Mouse (Mus musculus) kidney, embryonic 15.5 days (tissue): ENCODE results near the gene Ablim2. TPM values are rescaled to one million over a fixed set of nuclear protein-coding genes. Genes with fewer than 3 reads are reported as not detected.

ENCODE experiments used
- ATAC-seq: fragments of 200-750 bp; cut with Nextera tagmentation; replicated peaks from 2 replicates; pipeline ENCODE4 v1.8.0; 2017; ENCODE audit warnings: moderate TSS enrichment; ENCODE audit not compliant: low FRiP score
- H3K27ac ChIP-seq: fragments of 300-500 bp; sonication (generic); 2 replicates; pipeline ENCODE4 v1.5.1; 2015; ENCODE audit warnings: mild to moderate bottlenecking, inconsistent platforms
- H3K27me3 ChIP-seq: fragments of 300-500 bp; sonication (generic); 2 replicates; pipeline ENCODE4 v1.6.1; 2015; ENCODE audit warnings: inconsistent platforms
- H3K36me3 ChIP-seq: fragments of 300-500 bp; sonication (generic); 2 replicates; pipeline ENCODE4 v1.6.1; 2015; ENCODE audit warnings: inconsistent platforms
- H3K4me1 ChIP-seq: fragments of 300-500 bp; sonication (generic); 2 replicates; pipeline ENCODE4 v1.6.1; 2015; ENCODE audit warnings: inconsistent platforms
- H3K4me2 ChIP-seq: fragments of 300-500 bp; sonication (generic); 2 replicates; pipeline ENCODE4 v1.6.1; 2015; ENCODE audit warnings: moderate library complexity, mild to moderate bottlenecking, inconsistent platforms
- H3K4me3 ChIP-seq: fragments of 300-500 bp; sonication (generic); replicated peaks from 2 replicates; pipeline ENCODE4 v1.5.1; 2015; ENCODE audit warnings: mild to moderate bottlenecking, inconsistent platforms
- H3K9ac ChIP-seq: fragments of 300-500 bp; sonication (generic); 2 replicates; pipeline ENCODE4 v1.6.1; 2015; ENCODE audit warnings: mild to moderate bottlenecking, inconsistent platforms
- H3K9me3 ChIP-seq: fragments of 300-500 bp; sonication (generic); replicated peaks from 2 replicates; pipeline ENCODE4 v1.6.1; 2016; ENCODE audit warnings: inconsistent platforms
- WGBS: fragments of 180-500 bp; shearing (Covaris S2); methylation state at CpG from one replicate; pipeline ENCODE4 v1.1.7; 2015; ENCODE audit warnings: mixed read lengths; 5-methylcytosine and 5-hydroxymethylcytosine counted together
- polyA plus RNA-seq: library from polyadenylated mRNA; unstranded; fragments of >200 nt; fragmentation: Nextera tagmentation; extraction: Ambion mirVana; gene quantifications from 2 replicates; pipeline ENCODE4 v1.2.1, GENCODE M21; 2015

Ablim2 gene
- polyA plus RNA-seq, 1 experiment from 2014 or later: 1.7 TPM

DNA sequence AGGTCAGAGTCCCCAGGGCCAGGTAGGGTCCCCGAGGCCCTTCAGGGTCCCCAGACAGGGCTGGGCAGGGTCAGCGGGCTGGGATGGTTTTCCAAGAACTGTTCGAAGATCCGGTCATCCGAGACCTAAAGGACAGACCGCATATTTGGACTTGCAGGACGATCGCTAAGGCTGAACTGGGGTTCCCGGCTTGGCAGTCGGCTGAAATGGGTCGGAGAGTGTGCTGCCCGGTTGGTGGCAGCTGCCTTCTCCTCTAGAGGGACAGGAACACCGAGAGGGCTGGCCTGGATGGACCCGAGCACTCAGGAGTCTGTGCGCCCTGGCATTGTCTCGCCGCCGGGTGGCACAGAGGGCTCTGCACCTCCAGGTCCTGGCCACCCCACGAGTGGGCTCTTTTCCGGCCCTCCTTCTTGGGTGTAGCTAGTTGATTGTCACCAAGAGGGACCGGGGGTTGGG is 136.2 kb downstream of the Ablim2 start:
- Histone ChIP-seq H3K4me1 (peaks cover 54% of the 10 kb centered on the region), H3K27me3 (peaks cover 4% of the 10 kb centered on the region; the same call in 1 of the 2 replicates), H3K4me3 (peak overlapping the region; percentile 66), H3K9me3 (no peaks in the 10 kb centered on the region), H3K36me3 (no peaks in the 10 kb centered on the region), H3K9ac (peak overlapping the region; percentile 73), H3K4me2 (peak overlapping the region; percentile 85), H3K27ac (peak overlapping the region; percentile 84)
- ATAC-seq: peak; percentile 67
- under 1% methylated on average over 21 of the region's 21 CpGs for WGBS

DNA sequence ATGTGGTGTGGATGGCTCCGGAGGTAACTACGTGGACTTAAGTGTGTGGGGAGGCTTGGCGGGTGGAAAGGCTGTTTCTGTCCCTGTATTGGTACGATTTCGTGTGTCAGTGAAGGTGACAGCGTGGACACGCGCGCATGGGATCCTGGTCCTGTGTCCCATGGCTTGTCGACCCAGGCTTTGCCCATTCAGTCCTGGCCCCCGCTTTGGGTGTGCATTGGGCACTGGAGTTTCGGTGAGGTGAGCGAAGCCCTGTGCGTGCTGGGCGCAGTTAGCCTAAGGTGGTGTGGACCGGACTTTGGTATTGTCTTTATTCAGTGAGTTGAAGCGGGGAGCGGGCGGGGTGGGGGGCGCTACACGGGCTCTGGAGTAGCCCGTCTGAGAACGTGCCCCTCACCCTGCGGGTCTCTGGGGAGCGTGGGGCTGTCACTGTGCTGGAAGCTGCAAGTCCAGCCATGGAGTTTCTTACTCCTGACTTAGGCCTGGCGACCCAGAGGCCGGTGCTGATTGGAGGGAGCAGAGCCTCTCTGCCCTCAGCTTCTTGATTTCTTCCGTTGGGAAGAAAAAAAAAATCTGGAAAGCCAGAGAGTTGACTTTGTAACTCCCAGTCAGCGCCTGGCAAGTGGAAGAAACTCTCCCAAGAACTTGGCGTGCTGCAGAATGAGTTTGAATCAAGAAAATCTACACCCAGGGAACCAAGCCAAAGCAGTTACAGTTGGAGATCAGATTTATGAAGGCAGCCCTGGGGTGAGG is 136.8 kb downstream of the Ablim2 start:
- ATAC-seq: peak; percentile 16; the same call in 1 of the 2 replicates
- H3K27ac ChIP-seq: peak overlapping the region; percentile 84
- H3K9ac ChIP-seq: peak overlapping the region; percentile 73
- WGBS: 5% methylated on average over 30 of the region's 30 CpGs
- H3K36me3 ChIP-seq: no peaks in the 10 kb centered on the region
- H3K9me3 ChIP-seq: no peaks in the 10 kb centered on the region
- peaks cover 4% of the 10 kb centered on the region; the same call in 1 of the 2 replicates for H3K27me3 ChIP-seq
- H3K4me1 ChIP-seq: peaks cover 58% of the 10 kb centered on the region
- H3K4me3 ChIP-seq: peak overlapping the region; percentile 66
- H3K4me2 ChIP-seq: peak overlapping the region; percentile 85

DNA sequence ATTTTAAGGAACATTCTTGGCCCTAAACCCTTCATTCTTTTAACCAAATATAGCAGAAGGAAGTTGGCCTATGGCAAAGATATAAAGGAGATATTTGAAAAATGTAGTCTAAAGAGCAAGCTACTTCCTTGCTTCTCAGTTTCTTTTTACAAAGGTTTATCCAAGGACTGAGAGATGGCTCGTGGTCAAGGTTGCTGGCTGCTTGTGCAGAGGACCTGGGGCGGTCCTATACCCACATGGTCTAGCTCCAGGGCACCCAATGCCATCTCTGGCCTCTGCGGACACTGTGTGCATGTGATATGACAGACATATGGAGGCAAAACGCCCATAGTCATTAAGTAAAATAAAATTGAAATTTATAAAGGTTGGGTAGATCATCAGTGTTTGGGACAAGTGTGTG is 138.2 kb downstream of the Ablim2 start:
- no peak overlapping the region for H3K9ac ChIP-seq
- no peak for ATAC-seq
- WGBS: 66% methylated on average over 4 of the region's 4 CpGs
- H3K36me3 ChIP-seq: no peaks in the 10 kb centered on the region
- H3K4me2 ChIP-seq: no peak overlapping the region
- H3K4me1 ChIP-seq: peaks cover 72% of the 10 kb centered on the region
- no peak overlapping the region for H3K4me3 ChIP-seq
- peaks cover 4% of the 10 kb centered on the region; the same call in 1 of the 2 replicates for H3K27me3 ChIP-seq
- no peaks in the 10 kb centered on the region for H3K9me3 ChIP-seq
- H3K27ac ChIP-seq: peak overlapping the region; percentile 11; the same call in 1 of the 2 replicates

DNA sequence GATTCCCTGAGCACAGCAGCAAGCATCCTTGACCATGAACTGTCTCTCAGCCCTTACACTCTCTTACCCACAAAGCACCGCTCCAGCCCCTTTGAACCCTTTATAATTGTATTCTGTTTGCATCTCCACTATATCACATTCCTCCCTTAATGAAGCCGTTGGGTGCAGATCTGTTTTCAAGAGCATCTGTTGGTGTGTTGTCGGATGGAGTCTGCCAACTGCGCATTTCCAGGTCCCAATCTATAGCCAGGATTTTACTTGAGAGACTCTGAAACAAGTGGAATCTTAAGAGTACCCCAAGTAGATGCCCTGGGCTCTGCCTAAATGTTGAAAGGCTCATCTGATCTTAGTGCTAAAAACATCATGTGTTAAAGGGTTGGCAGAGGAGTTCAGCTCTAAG is 138.9 kb downstream of the Ablim2 start:
- H3K4me1 ChIP-seq: peaks cover 79% of the 10 kb centered on the region
- no peak overlapping the region for H3K9ac ChIP-seq
- H3K4me3 ChIP-seq: no peak overlapping the region
- ATAC-seq: no peak
- peaks cover 4% of the 10 kb centered on the region; the same call in 1 of the 2 replicates for H3K27me3 ChIP-seq
- H3K4me2 ChIP-seq: no peak overlapping the region
- peak overlapping the region; percentile 11; the same call in 1 of the 2 replicates for H3K27ac ChIP-seq
- 79% methylated on average over 4 of the region's 4 CpGs for WGBS
- H3K36me3 ChIP-seq: no peaks in the 10 kb centered on the region
- H3K9me3 ChIP-seq: no peaks in the 10 kb centered on the region

DNA sequence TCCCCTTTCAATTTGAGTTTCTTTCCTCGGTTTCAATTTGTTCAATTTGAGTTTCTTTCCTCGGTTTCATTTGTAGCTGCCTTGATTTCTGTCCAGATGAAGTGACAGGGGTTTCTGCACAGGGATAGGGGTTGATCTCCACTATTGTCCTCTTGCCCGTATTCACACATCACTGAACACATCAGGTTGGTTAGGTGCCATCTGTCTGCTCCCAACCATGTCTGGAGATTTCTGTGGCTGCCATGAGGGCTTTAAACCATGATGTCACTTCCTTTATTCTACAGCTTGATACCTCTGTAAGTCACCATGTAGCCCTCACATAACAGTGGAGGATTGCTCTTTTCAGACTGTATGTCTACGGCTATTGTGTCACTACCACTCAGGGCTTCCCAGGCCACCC is 139.5 kb downstream of the Ablim2 start:
- WGBS: 76% methylated on average over 4 of the region's 4 CpGs
- Histone ChIP-seq H3K4me3 (no peak overlapping the region), H3K4me2 (no peak overlapping the region), H3K4me1 (peaks cover 80% of the 10 kb centered on the region), H3K27ac (no peak overlapping the region), H3K27me3 (peaks cover 4% of the 10 kb centered on the region; the same call in 1 of the 2 replicates), H3K36me3 (no peaks in the 10 kb centered on the region), H3K9me3 (no peaks in the 10 kb centered on the region), H3K9ac (no peak overlapping the region)
- no peak for ATAC-seq

DNA sequence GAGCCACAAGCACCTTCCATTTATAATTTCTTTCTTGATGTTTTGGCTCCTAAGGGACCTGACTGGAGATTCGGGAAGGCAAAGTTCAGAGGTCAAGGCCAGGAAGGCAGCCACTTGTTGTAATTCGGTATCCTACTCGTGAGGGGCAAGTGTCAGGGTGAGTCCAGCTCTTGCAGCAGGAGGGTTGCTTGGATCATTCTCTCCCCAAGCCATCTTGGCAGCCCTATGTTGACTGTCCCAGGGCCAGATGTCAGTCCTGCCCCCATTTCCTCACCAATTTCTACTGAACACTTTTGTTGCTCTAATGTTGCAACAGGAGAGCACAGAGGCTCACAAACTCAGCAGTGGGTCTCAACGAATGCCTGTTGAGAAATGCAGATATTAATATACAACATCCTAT is 140.4 kb downstream of the Ablim2 start:
- WGBS: 32% methylated on average over 4 of the region's 4 CpGs
- no peak overlapping the region for H3K27ac ChIP-seq

DNA sequence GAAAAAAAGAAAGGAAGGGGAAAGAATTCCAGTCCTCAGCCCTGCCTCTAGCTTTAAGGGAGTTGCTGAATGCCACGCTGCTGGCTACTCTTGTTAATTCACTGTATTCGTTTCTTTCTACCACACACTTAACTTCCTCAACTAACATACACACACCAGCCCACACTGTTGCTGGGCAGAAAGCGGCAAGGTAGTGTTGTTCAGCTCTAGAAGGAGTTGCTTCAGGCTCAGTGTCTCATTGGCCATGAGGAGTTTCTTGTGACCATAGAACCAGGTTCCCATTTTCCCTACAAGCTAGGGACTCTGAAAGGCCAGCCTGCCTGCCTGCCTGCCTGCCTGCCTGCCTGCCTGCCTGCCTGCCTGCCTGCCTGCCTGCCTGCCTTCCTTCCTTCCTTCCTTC is 141.3 kb downstream of the Ablim2 start:
- 0 out of 2 replicates have a peak, but pooled peaks cover 3% of the 10 kb centered on the region for H3K36me3 ChIP-seq
- no peak overlapping the region for H3K9ac ChIP-seq
- H3K27ac ChIP-seq: peak overlapping the region; percentile 16; the same call in 1 of the 2 replicates
- no peaks in the 10 kb centered on the region for H3K9me3 ChIP-seq
- no peak for ATAC-seq
- H3K27me3 ChIP-seq: no peaks in the 10 kb centered on the region
- 78% methylated on average over 3 of the region's 3 CpGs for WGBS
- H3K4me2 ChIP-seq: no peak overlapping the region
- H3K4me3 ChIP-seq: no peak overlapping the region
- peaks cover 86% of the 10 kb centered on the region for H3K4me1 ChIP-seq

More for the DNA sequence above, 140.4 kb downstream of the Ablim2 start:
- H3K36me3 ChIP-seq: 0 out of 2 replicates have a peak, but pooled peaks cover 3% of the 10 kb centered on the region
- no peak overlapping the region for H3K4me3 ChIP-seq
- H3K27me3 ChIP-seq: no peaks in the 10 kb centered on the region
- no peak overlapping the region for H3K9ac ChIP-seq
- H3K4me1 ChIP-seq: peaks cover 77% of the 10 kb centered on the region
- ATAC-seq: no peak
- H3K4me2 ChIP-seq: no peak overlapping the region
- H3K9me3 ChIP-seq: no peaks in the 10 kb centered on the region

DNA sequence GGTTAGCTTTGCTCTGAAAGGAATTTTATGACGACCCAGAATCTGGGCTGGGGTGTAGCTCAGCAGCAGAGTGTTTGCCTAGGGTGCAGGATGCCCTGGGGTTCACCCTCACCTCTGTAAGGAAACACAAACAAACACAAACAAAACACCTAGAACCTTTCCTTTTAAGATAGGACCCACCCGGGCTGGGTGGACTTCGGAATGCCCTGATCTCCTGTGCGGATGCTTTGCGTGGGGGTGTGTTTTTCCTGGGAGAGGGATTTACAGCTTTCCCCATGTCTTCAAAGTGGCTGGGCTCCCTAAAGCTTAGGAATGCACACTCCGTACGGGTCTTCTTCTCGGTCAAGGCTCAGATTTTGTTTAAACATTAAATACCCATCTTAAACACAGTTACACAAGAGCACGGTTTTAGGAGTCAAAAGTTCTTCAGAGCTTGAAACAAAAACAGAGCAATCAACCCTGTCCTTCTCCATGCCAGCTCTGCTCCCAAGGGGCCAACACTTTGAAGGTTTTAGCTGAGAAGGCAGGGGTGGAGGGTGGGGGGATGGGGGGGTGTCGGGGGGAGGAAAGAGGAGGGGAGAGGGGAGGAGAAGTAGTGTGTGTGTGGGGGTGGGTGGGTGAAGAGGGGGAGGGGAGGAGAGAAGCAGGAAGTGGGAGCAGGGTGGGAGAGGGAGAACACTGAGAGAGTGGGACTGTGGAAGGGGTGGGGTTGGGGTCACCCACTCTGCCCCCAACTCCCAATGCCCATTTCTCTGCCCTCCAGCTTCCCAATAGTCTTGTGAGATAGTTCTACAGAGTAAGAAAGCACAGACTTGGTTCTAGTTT is 142.9 kb downstream of the Ablim2 start:
- no peak overlapping the region for H3K4me3 ChIP-seq
- 5% methylated on average over 9 of the region's 10 CpGs for WGBS
- peaks cover 87% of the 10 kb centered on the region for H3K4me1 ChIP-seq
- peak overlapping the region; percentile 89 for H3K27ac ChIP-seq
- peak overlapping the region; percentile 49 for H3K4me2 ChIP-seq
- 0 out of 2 replicates have a peak, but pooled peaks cover 3% of the 10 kb centered on the region for H3K36me3 ChIP-seq
- no peaks in the 10 kb centered on the region for H3K27me3 ChIP-seq
- no peaks in the 10 kb centered on the region for H3K9me3 ChIP-seq
- ATAC-seq: peak; percentile 72
- no peak overlapping the region for H3K9ac ChIP-seq

DNA sequence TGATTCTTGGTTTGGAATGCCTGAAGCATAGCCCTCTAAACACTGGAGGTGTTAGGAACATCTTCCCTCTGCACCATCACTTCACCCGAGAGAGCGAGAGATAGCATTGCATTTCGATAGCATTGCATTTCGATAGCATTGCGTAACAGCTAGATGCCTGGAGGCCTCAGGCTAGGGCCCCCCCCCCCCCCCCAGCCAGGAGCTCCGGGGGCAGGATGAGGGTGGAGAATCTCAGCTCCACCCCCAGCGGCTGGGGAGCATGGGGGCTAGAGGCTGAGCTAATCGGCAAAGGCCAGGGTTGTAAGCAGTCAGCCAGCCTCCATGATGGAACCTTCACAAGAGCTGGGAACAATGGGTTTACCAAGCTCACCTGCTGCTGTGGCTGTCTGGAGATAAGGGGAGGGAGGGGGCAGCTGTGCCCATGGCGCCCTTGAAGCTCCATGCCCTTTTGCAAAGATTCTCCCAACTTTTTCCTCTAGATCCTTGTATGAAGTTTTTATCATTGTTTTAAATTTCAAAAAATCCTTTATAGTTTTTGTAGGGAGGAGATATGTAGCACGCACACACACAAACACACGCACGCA is 143.6 kb downstream of the Ablim2 start:
- peak overlapping the region; percentile 49 for H3K4me2 ChIP-seq
- H3K27me3 ChIP-seq: no peaks in the 10 kb centered on the region
- H3K36me3 ChIP-seq: 0 out of 2 replicates have a peak, but pooled peaks cover 3% of the 10 kb centered on the region
- 0 out of 2 replicates have a peak overlapping the region, but pooled peaks have one; percentile 3 for H3K9ac ChIP-seq
- H3K27ac ChIP-seq: peak overlapping the region; percentile 89
- H3K9me3 ChIP-seq: no peaks in the 10 kb centered on the region
- 40% methylated on average over 11 of the region's 12 CpGs for WGBS
- peaks cover 86% of the 10 kb centered on the region for H3K4me1 ChIP-seq
- no peak overlapping the region for H3K4me3 ChIP-seq
- ATAC-seq: peak; percentile 49

DNA sequence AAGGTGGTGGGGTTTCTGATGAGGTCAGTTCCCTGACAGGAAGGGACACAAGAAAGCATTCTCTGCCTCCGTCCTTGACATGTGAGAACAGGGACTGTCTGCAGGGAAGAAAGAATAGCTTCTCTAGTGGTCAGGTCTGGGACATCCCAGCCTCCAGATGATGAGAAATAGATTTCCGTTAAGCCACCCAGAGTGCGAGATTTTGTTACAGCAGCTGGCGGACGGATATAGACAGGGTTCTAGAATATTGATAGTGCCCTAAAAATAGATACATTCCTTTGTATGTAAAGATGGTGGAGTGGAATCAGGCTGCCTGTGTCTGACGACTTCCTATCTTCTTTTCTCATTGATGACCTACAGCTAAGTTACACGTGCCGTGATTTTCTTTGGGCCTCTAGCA is 145.8 kb downstream of the Ablim2 start:
- Histone ChIP-seq H3K9me3 (no peaks in the 10 kb centered on the region), H3K4me2 (no peak overlapping the region), H3K27ac (no peak overlapping the region), H3K27me3 (no peaks in the 10 kb centered on the region), H3K4me3 (no peak overlapping the region), H3K4me1 (peaks cover 87% of the 10 kb centered on the region), H3K9ac (no peak overlapping the region), H3K36me3 (0 out of 2 replicates have a peak, but pooled peaks cover 3% of the 10 kb centered on the region)
- no peak for ATAC-seq
- WGBS: 55% methylated on average over 8 of the region's 8 CpGs

DNA sequence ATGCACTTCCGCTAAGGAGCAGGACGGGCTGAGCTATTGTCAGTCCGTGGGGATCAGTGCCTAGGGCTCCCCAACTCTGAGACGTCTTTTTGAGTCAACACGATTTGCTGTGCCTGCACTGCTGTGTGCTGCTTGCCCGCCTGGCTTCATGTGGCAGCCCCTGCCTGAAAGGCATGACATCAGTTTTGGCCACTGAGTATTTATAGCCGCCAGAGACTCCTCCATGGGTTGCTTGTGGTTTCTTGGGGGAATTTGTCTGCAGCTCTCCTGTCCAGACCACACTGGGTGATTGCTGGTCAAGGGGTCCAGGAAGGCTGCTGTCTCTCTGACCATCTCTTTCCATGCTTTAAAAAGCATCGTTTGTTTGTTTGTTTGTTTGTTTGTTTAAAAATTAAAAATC is 147.6 kb downstream of the Ablim2 start:
- H3K27me3 ChIP-seq: no peaks in the 10 kb centered on the region
- 0 out of 2 replicates have a peak overlapping the region, but pooled peaks have one; percentile 3 for H3K27ac ChIP-seq
- WGBS: 45% methylated on average over 8 of the region's 8 CpGs
- H3K4me2 ChIP-seq: no peak overlapping the region
- no peak for ATAC-seq
- H3K4me3 ChIP-seq: no peak overlapping the region
- 0 out of 2 replicates have a peak, but pooled peaks cover 3% of the 10 kb centered on the region for H3K36me3 ChIP-seq
- H3K4me1 ChIP-seq: peaks cover 89% of the 10 kb centered on the region
- H3K9ac ChIP-seq: no peak overlapping the region
- no peaks in the 10 kb centered on the region for H3K9me3 ChIP-seq
